Mouse (Mus musculus): ENCODE measurements around the gene Usp3.
A peak's percentile ranks its signal among the peaks of the same experiment; 100 is the strongest.

GRCm38 (mm10) chr9:66514256-66514770 is 78.6 kb downstream of the Usp3 start, which contains the start of gene Fbxl22:
- TF ChIP-seq POLR2A (IDR thresholded peaks at IDR 0.05; ENCODE audit: insufficient read length, low read depth) = no peak
- TF ChIP-seq REST (IDR thresholded peaks at IDR 0.05; ENCODE audit: insufficient read depth, insufficient read length) = no peak
- no peak for TF ChIP-seq USF1 (IDR thresholded peaks at IDR 0.05; ENCODE audit: low read depth)
- TF ChIP-seq MAX (IDR thresholded peaks at IDR 0.05; ENCODE audit: low read depth) = no peak
- TF ChIP-seq POLR2AphosphoS2 (IDR thresholded peaks at IDR 0.05; ENCODE audit: insufficient read length, low read depth) = no peak
- TF ChIP-seq MYOG (IDR thresholded peaks at IDR 0.05; ENCODE audit: control insufficient read depth in 1 of 3, insufficient read depth in 1 of 3, insufficient read length in 2 of 3, low read depth in 2 of 3) = peak in 2 of 3 experiments; percentile 7 to 26
- no peak for TF ChIP-seq E2F4 (IDR thresholded peaks at IDR 0.05; ENCODE audit: insufficient read depth)
- no peak for TF ChIP-seq CEBPB (IDR thresholded peaks at IDR 0.05; ENCODE audit: insufficient read depth, poor library complexity, severe bottlenecking)
- no peak for TF ChIP-seq TCF12 (IDR thresholded peaks at IDR 0.05; ENCODE audit: insufficient read depth, poor library complexity, severe bottlenecking)
- TF ChIP-seq TCF3 (IDR thresholded peaks at IDR 0.05; ENCODE audit: insufficient read length, low read depth) = no peak

Measured in myocyte (in vitro differentiated cells).